Mouse (Mus musculus): ENCODE data around the gene Hcn3. TPM values are rescaled to one million over a fixed set of nuclear protein-coding genes. Genes with fewer than 3 reads are reported as not detected.

The Hcn3 gene
- polyA plus RNA-seq, 1 experiment from 2014 or later = 1.4 TPM

- no peaks in the 10 kb centered on the region for H3K27me3 ChIP-seq (replicated peaks; ENCODE audit: control insufficient read depth, insufficient read depth, low read length)
- H3K9me3 ChIP-seq (ENCODE audit: control insufficient read depth, low read length) = no peaks in the 10 kb centered on the region
- DNase-seq (ENCODE audit: low spot score) = no peak
Measured at GRCm38 (mm10) chr3:89199839-89200238, 39.8 kb upstream of the Hcn3 start.

GRCm38 (mm10) chr3:89195979-89196877 lies 36.2 kb upstream of the Hcn3 start:
- peak overlapping the region; percentile 90 for H3K27ac ChIP-seq (replicated peaks; ENCODE audit: low read depth, low read length)
- no peaks in the 10 kb centered on the region for H3K9me3 ChIP-seq (ENCODE audit: control insufficient read depth, low read length)
- ATAC-seq (ENCODE audit: low read depth) = peak; percentile 98
- peaks cover 10% of the 10 kb centered on the region for H3K4me1 ChIP-seq (ENCODE audit: control insufficient read depth, insufficient read depth, low read length)
- peak; percentile 98 for DNase-seq (ENCODE audit: low spot score)
- no peaks in the 10 kb centered on the region for H3K27me3 ChIP-seq (replicated peaks; ENCODE audit: control insufficient read depth, insufficient read depth, low read length)
- H3K9ac ChIP-seq (ENCODE audit: low read depth, low read length) = peak overlapping the region; percentile 75
- H3K36me3 ChIP-seq (ENCODE audit: control insufficient read depth, insufficient read depth, low read length) = no peaks in the 10 kb centered on the region
- peak overlapping the region; percentile 44 for H3K4me3 ChIP-seq (ENCODE audit: low read depth, low read length)
- H3K4me2 ChIP-seq (ENCODE audit: low read depth, low read length) = peak overlapping the region; percentile 75
- 5% methylated on average over 33 of the region's 33 CpGs for WGBS

More at GRCm38 (mm10) chr3:89199839-89200238, 39.8 kb upstream of the Hcn3 start:
- H3K4me3 ChIP-seq (ENCODE audit: low read depth, low read length) = no peak overlapping the region
- H3K27ac ChIP-seq (replicated peaks; ENCODE audit: low read depth, low read length) = no peak overlapping the region
- no peak overlapping the region for H3K4me2 ChIP-seq (ENCODE audit: low read depth, low read length)
- peaks cover 15% of the 10 kb centered on the region for H3K4me1 ChIP-seq (ENCODE audit: control insufficient read depth, insufficient read depth, low read length)
- H3K36me3 ChIP-seq (ENCODE audit: control insufficient read depth, insufficient read depth, low read length) = no peaks in the 10 kb centered on the region
- no peak for ATAC-seq (ENCODE audit: low read depth)
- whole genome bisulfite sequencing = 81% methylated on average over 3 of the region's 3 CpGs
- H3K9ac ChIP-seq (ENCODE audit: low read depth, low read length) = no peak overlapping the region

- 95% methylated on average over 2 of the region's 2 CpGs for WGBS
- no peak overlapping the region for H3K4me3 ChIP-seq (ENCODE audit: low read depth, low read length)
- H3K4me1 ChIP-seq (ENCODE audit: control insufficient read depth, insufficient read depth, low read length) = peaks cover 10% of the 10 kb centered on the region
- H3K9ac ChIP-seq (ENCODE audit: low read depth, low read length) = no peak overlapping the region
- H3K27me3 ChIP-seq (replicated peaks; ENCODE audit: control insufficient read depth, insufficient read depth, low read length) = no peaks in the 10 kb centered on the region
- DNase-seq (ENCODE audit: low spot score) (no peak), ATAC-seq (ENCODE audit: low read depth) (no peak)
- H3K36me3 ChIP-seq (ENCODE audit: control insufficient read depth, insufficient read depth, low read length) = 0 out of 2 replicates have a peak, but pooled peaks cover 7% of the 10 kb centered on the region
- no peaks in the 10 kb centered on the region for H3K9me3 ChIP-seq (ENCODE audit: control insufficient read depth, low read length)
- H3K27ac ChIP-seq (replicated peaks; ENCODE audit: low read depth, low read length) = no peak overlapping the region
- H3K4me2 ChIP-seq (ENCODE audit: low read depth, low read length) = no peak overlapping the region
Measured at GRCm38 (mm10) chr3:89193853-89194252, 33.9 kb upstream of the Hcn3 start.

GRCm38 (mm10) chr3:89193351-89193750 lies 33.4 kb upstream of the Hcn3 start:
- whole genome bisulfite sequencing = 61% methylated on average over 1 of the region's 1 CpGs
- Histone ChIP-seq H3K36me3 (ENCODE audit: control insufficient read depth, insufficient read depth, low read length) (peaks cover 12% of the 10 kb centered on the region; the same call in 1 of the 2 replicates), H3K9ac (ENCODE audit: low read depth, low read length) (no peak overlapping the region), H3K4me2 (ENCODE audit: low read depth, low read length) (no peak overlapping the region), H3K9me3 (ENCODE audit: control insufficient read depth, low read length) (no peaks in the 10 kb centered on the region), H3K27ac (replicated peaks; ENCODE audit: low read depth, low read length) (no peak overlapping the region), H3K27me3 (replicated peaks; ENCODE audit: control insufficient read depth, insufficient read depth, low read length) (no peaks in the 10 kb centered on the region), H3K4me3 (ENCODE audit: low read depth, low read length) (no peak overlapping the region), H3K4me1 (ENCODE audit: control insufficient read depth, insufficient read depth, low read length) (peaks cover 10% of the 10 kb centered on the region)
- DNase-seq (ENCODE audit: low spot score) = no peak
- no peak for ATAC-seq (ENCODE audit: low read depth)

DNA sequence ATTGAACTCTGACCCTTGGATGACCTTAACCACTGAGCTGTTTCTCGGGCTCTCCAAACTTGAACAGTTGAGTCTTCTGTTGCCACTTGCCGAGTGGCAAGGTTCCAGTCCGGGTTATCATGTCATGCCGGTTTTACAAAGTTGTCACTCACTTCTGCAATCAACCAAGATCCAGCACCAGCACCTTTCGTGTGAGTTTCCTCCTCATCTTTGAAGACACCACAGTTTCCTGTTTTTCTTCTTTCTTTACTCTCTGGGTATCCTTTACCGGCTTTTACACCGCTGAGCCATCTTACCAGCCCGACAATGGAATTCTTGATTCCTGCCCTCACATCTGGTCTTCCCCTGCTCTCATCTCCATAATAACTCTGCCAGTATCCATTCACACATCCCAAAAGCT lies 30.4 kb upstream of the Hcn3 start:
- Histone ChIP-seq H3K36me3 (ENCODE audit: control insufficient read depth, insufficient read depth, low read length) (peaks cover 25% of the 10 kb centered on the region; the same call in 1 of the 2 replicates), H3K4me1 (ENCODE audit: control insufficient read depth, insufficient read depth, low read length) (peaks cover 2% of the 10 kb centered on the region; the same call in 1 of the 2 replicates), H3K27ac (replicated peaks; ENCODE audit: low read depth, low read length) (no peak overlapping the region), H3K4me3 (ENCODE audit: low read depth, low read length) (no peak overlapping the region), H3K9me3 (ENCODE audit: control insufficient read depth, low read length) (no peaks in the 10 kb centered on the region), H3K27me3 (replicated peaks; ENCODE audit: control insufficient read depth, insufficient read depth, low read length) (no peaks in the 10 kb centered on the region), H3K4me2 (ENCODE audit: low read depth, low read length) (no peak overlapping the region), H3K9ac (ENCODE audit: low read depth, low read length) (no peak overlapping the region)
- DNase-seq (ENCODE audit: low spot score) (no peak), ATAC-seq (ENCODE audit: low read depth) (no peak)
- WGBS = 72% methylated on average over 8 of the region's 8 CpGs

GRCm38 (mm10) chr3:89188478-89188875 lies 28.5 kb upstream of the Hcn3 start:
- Histone ChIP-seq H3K27me3 (replicated peaks; ENCODE audit: control insufficient read depth, insufficient read depth, low read length) (no peaks in the 10 kb centered on the region), H3K27ac (replicated peaks; ENCODE audit: low read depth, low read length) (no peak overlapping the region), H3K4me2 (ENCODE audit: low read depth, low read length) (no peak overlapping the region), H3K9me3 (ENCODE audit: control insufficient read depth, low read length) (no peaks in the 10 kb centered on the region), H3K4me3 (ENCODE audit: low read depth, low read length) (no peak overlapping the region), H3K4me1 (ENCODE audit: control insufficient read depth, insufficient read depth, low read length) (peaks cover 14% of the 10 kb centered on the region; the same call in 1 of the 2 replicates), H3K9ac (ENCODE audit: low read depth, low read length) (no peak overlapping the region; the same call in 1 of the 2 replicates), H3K36me3 (ENCODE audit: control insufficient read depth, insufficient read depth, low read length) (peaks cover 25% of the 10 kb centered on the region; the same call in 1 of the 2 replicates)
- ATAC-seq (ENCODE audit: low read depth) (no peak), DNase-seq (ENCODE audit: low spot score) (no peak)
- 61% methylated on average over 12 of the region's 12 CpGs for WGBS

DNA sequence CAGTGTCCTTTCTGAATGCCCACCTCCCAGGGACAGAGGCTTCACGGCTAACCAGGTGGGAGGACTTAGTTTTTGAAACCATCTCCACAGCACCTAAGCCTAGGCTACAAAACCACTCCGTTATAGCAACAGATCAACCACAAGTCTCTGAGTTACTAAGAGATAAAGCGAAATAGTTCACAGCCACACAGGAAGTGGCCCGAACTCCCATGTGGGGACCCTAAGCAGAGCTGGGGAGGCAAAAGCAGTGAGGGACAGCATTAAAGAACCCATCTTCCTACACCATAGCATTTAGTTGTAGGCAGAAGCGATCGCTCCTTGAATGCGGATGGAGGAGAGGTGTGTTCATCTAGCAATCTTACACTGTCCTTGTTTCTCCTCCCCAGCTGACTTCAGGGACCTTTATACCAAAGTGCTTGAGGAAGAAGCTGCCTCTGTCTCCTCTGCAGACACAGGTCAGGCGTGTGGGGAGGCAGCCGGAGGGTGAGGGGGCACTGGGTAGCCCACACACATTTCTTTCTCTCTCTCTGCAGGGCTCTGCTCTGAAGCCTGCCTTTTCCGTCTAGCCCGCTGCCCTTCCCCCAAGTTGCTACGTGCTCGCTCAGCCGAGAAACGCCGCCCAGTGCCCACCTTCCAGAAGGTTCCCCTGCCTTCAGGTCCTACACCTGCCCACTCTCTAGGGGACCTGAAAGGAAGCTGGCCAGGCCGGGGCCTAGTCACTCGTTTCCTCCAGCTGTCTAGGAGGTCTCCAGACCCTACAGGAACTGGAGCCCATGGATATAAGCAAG lies 27.9 kb upstream of the Hcn3 start:
- no peak overlapping the region for H3K27ac ChIP-seq (replicated peaks; ENCODE audit: low read depth, low read length)
- DNase-seq (ENCODE audit: low spot score) = no peak
- no peak overlapping the region for H3K4me3 ChIP-seq (ENCODE audit: low read depth, low read length)
- no peak overlapping the region; the same call in 1 of the 2 replicates for H3K9ac ChIP-seq (ENCODE audit: low read depth, low read length)
- no peaks in the 10 kb centered on the region for H3K9me3 ChIP-seq (ENCODE audit: control insufficient read depth, low read length)
- peaks cover 14% of the 10 kb centered on the region; the same call in 1 of the 2 replicates for H3K4me1 ChIP-seq (ENCODE audit: control insufficient read depth, insufficient read depth, low read length)
- no peak for ATAC-seq (ENCODE audit: low read depth)
- H3K36me3 ChIP-seq (ENCODE audit: control insufficient read depth, insufficient read depth, low read length) = peaks cover 25% of the 10 kb centered on the region; the same call in 1 of the 2 replicates
- H3K4me2 ChIP-seq (ENCODE audit: low read depth, low read length) = no peak overlapping the region
- WGBS = 70% methylated on average over 17 of the region's 18 CpGs
- H3K27me3 ChIP-seq (replicated peaks; ENCODE audit: control insufficient read depth, insufficient read depth, low read length) = no peaks in the 10 kb centered on the region

- no peak for DNase-seq (ENCODE audit: low spot score)
- 49% methylated on average over 23 of the region's 23 CpGs for WGBS
- peaks cover 14% of the 10 kb centered on the region; the same call in 1 of the 2 replicates for H3K4me1 ChIP-seq (ENCODE audit: control insufficient read depth, insufficient read depth, low read length)
- H3K27ac ChIP-seq (replicated peaks; ENCODE audit: low read depth, low read length) = no peak overlapping the region
- ATAC-seq (ENCODE audit: low read depth) = no peak
- H3K27me3 ChIP-seq (replicated peaks; ENCODE audit: control insufficient read depth, insufficient read depth, low read length) = no peaks in the 10 kb centered on the region
- no peak overlapping the region for H3K4me2 ChIP-seq (ENCODE audit: low read depth, low read length)
- no peak overlapping the region for H3K9ac ChIP-seq (ENCODE audit: low read depth, low read length)
- H3K36me3 ChIP-seq (ENCODE audit: control insufficient read depth, insufficient read depth, low read length) = peaks cover 30% of the 10 kb centered on the region; the same call in 1 of the 2 replicates
- no peak overlapping the region for H3K4me3 ChIP-seq (ENCODE audit: low read depth, low read length)
- H3K9me3 ChIP-seq (ENCODE audit: control insufficient read depth, low read length) = no peaks in the 10 kb centered on the region
Measured at GRCm38 (mm10) chr3:89187197-89187596, 27.2 kb upstream of the Hcn3 start.

Measured in embryonic facial prominence, embryonic 14.5 days (tissue).